Mouse (Mus musculus) hindbrain, embryonic 16.5 days (tissue): ENCODE data around the gene Gtpbp2. TPM values are rescaled to one million over a fixed set of nuclear protein-coding genes. Genes with fewer than 3 reads are reported as not detected.

Source experiments
- ATAC-seq: fragments of 200-750 bp; cut with Nextera tagmentation; 2 replicates; pipeline ENCODE4 v1.8.0; 2017; ENCODE audit warnings: moderate TSS enrichment, moderate library complexity
- H3K27ac ChIP-seq: fragments of 300-500 bp; sonication (generic); 2 replicates; pipeline ENCODE4 v1.5.1; 2014; ENCODE audit warnings: low read depth, mild to moderate bottlenecking, control low read depth, low read length, moderate library complexity
- H3K27me3 ChIP-seq: fragments of 300-500 bp; sonication (generic); replicated peaks from 2 replicates; pipeline ENCODE4 v1.6.1; 2014; ENCODE audit warnings: low read length; ENCODE audit not compliant: control insufficient read depth, insufficient read depth
- H3K36me3 ChIP-seq: fragments of 300-500 bp; sonication (generic); 2 replicates; pipeline ENCODE4 v1.6.1; 2014; ENCODE audit warnings: mild to moderate bottlenecking, low read length, moderate library complexity, mixed read lengths; ENCODE audit not compliant: control insufficient read depth, insufficient read depth
- H3K4me1 ChIP-seq: fragments of 300-500 bp; sonication (generic); 2 replicates; pipeline ENCODE4 v1.6.1; 2014; ENCODE audit warnings: low read depth, low read length; ENCODE audit not compliant: control insufficient read depth, insufficient read depth
- H3K4me2 ChIP-seq: fragments of 300-500 bp; sonication (generic); 2 replicates; pipeline ENCODE4 v1.6.1; 2014; ENCODE audit warnings: mild to moderate bottlenecking, low read length, control low read depth, moderate library complexity
- H3K4me3 ChIP-seq: fragments of 300-500 bp; sonication (generic); 2 replicates; pipeline ENCODE4 v1.5.1; 2014; ENCODE audit warnings: mild to moderate bottlenecking, low read length, control low read depth, moderate library complexity
- H3K9ac ChIP-seq: fragments of 300-500 bp; sonication (generic); 2 replicates; pipeline ENCODE4 v1.6.1; 2014; ENCODE audit warnings: low read depth, mild to moderate bottlenecking, control low read depth, low read length, moderate library complexity
- H3K9me3 ChIP-seq: fragments of 300-500 bp; sonication (generic); 2 replicates; pipeline ENCODE4 v1.6.1; 2014; ENCODE audit warnings: mild to moderate bottlenecking, low read length, moderate library complexity; ENCODE audit not compliant: control insufficient read depth
- WGBS: fragments of 180-500 bp; shearing (Covaris S2); extraction: QIAGEN DNeasy Blood & Tissue Kit; methylation state at CpG from one replicate; pipeline ENCODE4 v1.1.7; 2014; 5-methylcytosine and 5-hydroxymethylcytosine counted together
- polyA plus RNA-seq: library from polyadenylated mRNA; unstranded; fragments of >200 nt; fragmentation: Nextera tagmentation; extraction: Ambion mirVana; gene quantifications from 2 replicates; pipeline ENCODE4 v1.2.1, GENCODE M21; 2015

Gtpbp2 gene
- polyA plus RNA-seq, 1 experiment from 2014 or later = 41.0 TPM

DNA sequence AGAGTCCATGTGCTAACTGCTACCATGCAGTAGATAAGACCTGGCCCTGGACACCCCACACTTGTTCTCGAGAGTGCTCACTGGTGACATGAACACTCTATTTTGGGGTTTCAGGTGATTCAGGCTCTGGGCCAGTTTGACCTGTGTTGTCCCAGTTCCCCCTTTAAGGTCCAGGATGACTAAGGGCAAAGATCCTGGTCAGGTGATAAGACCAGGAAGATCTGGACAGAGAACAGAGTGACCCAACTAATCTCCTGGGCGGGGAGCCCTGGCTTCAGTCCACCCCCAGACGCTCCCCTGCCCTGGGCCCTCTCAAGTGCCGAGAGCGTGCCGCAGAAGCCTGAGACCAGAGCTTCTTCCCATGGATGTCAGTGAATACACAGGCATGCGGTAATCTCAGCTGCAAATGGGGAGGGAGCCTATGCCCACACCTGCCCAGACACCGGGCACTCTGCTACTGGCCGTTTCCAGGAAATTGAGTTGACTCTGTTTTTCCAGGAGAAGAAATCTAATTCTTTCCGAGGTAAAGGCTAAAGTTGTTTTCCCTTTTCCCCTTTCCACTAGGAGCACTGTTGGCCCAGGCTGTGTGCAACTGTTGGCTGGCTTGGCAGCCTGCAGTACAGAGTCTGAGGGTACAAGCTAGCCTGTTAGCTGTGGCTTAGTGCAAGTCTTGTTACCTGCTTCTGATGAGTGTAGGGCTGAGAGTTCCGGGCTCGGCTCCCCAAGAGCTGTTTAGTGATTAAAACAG lies 36.7 kb upstream of the Gtpbp2 start:
- Histone ChIP-seq H3K27ac (no peak overlapping the region), H3K27me3 (no peaks in the 10 kb centered on the region), H3K4me2 (no peak overlapping the region), H3K4me1 (no peaks in the 10 kb centered on the region), H3K4me3 (no peak overlapping the region), H3K9me3 (no peaks in the 10 kb centered on the region), H3K9ac (no peak overlapping the region), H3K36me3 (peaks cover 65% of the 10 kb centered on the region)
- WGBS = 92% methylated on average over 12 of the region's 12 CpGs
- ATAC-seq = no peak

DNA sequence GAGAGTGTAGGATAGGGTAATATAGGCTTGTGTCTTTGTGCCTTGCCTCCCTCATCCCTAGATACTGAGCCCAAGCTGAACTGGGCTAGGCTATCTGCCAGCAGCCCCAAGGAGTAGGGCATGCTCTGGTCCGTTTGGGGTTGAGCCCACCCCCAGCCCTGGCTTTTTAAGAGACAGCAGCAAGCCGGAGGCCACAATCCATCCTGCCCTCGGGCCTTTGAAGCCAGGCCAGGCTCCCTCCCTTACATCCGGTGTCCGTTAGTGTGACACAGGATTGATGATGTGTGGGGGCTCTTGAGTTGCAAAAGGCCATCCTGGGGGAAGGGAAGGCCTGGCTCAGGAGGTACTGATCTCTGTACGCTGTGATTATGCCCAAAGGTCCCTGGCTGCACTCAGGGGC lies 34.2 kb upstream of the Gtpbp2 start:
- ATAC-seq = no peak
- H3K27ac ChIP-seq = no peak overlapping the region

DNA sequence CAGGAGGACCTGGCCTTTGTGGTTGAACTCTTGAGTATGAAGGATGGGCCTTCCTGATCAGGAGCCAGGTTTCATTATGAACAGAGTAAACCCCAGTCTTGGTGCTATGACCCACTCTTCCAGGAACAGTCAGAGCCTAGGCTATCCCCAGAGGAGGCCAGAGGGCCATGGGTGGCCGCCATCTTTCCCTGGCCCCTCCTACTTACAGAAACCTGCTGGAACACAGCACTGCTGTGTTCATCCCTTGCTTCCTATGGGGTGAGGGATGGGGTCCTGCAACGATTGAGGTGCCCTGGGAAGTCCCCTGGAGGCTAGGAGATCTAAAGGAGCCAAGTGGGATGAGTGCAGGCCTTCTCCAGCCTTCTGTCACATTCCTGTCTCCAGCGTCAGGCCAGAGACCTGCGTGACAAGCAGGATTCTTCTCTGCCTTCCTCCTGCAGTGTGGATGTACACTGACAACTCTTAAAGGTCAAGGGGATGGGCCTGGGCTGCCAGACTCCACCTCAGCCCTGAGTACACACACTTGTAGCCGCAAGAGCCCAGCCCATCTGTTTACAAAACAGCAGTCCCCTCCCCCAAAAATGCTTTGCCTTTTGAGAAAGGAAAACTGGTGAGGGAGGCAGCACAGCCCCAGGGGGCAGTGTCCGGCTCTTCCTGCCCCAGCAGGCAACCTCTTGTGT lies 32.9 kb upstream of the Gtpbp2 start:
- Histone ChIP-seq H3K4me3 (no peak overlapping the region), H3K4me1 (no peaks in the 10 kb centered on the region), H3K9me3 (no peaks in the 10 kb centered on the region), H3K27me3 (no peaks in the 10 kb centered on the region), H3K9ac (no peak overlapping the region), H3K4me2 (no peak overlapping the region), H3K36me3 (peaks cover 53% of the 10 kb centered on the region), H3K27ac (no peak overlapping the region)
- no peak for ATAC-seq
- WGBS = 75% methylated on average over 6 of the region's 6 CpGs

More for the DNA sequence above, 34.2 kb upstream of the Gtpbp2 start:
- Histone ChIP-seq H3K36me3 (peaks cover 58% of the 10 kb centered on the region), H3K9ac (no peak overlapping the region), H3K4me1 (no peaks in the 10 kb centered on the region), H3K4me2 (no peak overlapping the region), H3K9me3 (no peaks in the 10 kb centered on the region), H3K27me3 (no peaks in the 10 kb centered on the region), H3K4me3 (no peak overlapping the region)
- WGBS = 82% methylated on average over 6 of the region's 6 CpGs

DNA sequence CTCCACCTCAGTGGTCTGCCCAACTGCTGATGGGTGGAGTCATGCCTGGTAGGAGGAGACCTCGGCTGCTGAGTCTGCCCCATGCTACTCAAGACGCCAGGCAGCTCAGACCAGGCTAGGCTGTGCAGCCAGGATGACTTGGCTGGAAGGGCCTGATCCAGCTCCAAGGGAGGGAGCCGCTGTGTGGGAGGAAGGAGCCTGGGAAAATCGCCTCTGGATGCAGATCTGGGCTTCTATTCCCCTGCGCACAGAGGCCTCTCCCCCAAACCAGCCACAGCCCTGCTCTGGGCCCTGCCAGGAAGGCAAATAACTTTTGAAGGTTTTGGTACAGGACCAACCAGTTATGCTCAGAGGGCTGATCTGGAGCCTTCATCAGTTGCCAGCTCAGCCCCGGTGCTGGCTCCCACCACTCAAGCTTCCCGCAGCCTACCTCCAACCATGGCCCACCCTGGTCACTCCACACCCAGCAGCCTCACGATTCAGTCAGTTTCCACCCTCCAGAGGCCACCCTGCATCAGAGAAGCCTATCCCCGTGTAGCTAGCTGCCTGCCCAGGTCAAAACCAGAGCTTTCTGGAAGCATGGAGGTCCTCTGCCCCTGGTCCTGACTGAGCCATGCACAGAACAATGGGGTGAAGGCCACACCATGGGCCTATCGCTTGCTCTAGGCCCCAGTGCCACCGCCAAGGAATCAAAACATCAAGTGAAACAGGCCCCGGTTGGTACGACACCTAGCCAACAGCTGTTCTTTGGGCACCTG lies 30.9 kb upstream of the Gtpbp2 start:
- H3K9me3 ChIP-seq = no peaks in the 10 kb centered on the region
- no peak overlapping the region for H3K4me3 ChIP-seq
- H3K9ac ChIP-seq = no peak overlapping the region
- no peak; the same call in 1 of the 2 replicates for ATAC-seq
- H3K4me2 ChIP-seq = no peak overlapping the region
- no peaks in the 10 kb centered on the region for H3K27me3 ChIP-seq
- no peaks in the 10 kb centered on the region for H3K4me1 ChIP-seq
- peaks cover 37% of the 10 kb centered on the region for H3K36me3 ChIP-seq
- H3K27ac ChIP-seq = no peak overlapping the region
- 77% methylated on average over 13 of the region's 13 CpGs for WGBS

DNA sequence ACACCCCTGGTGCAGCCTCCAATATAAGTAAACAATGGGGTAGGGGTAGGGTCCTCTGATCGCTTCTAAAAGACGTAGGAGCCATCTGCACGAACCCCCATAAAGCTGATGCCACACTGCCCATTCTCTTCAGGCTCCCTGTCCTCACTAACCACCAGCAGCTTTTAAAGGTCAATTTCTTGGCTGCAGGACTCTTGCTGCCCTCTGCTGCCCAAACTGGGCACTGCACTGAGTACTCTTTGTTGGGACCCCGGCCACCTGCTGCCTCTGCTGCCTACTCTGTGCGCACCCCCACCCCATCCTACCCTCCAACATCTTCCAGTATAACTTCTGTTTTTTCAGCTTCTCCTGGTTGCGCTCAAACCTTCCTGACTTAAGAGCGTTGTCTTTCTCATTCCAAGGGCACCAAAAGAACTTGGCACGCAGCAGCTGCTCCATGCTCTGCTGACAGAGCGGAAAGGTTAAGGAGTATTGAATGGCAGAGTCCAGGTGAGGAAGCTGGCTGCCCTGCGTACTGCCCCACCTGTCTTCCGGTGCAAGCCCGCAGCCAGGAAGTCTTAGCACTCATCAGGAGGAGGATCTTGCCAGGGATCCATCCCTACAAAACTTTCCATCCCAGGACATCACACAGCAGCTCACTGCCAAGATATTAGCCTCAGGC lies 28.6 kb upstream of the Gtpbp2 start:
- Histone ChIP-seq H3K4me1 (no peaks in the 10 kb centered on the region), H3K4me2 (no peak overlapping the region), H3K27ac (no peak overlapping the region), H3K9me3 (no peaks in the 10 kb centered on the region), H3K4me3 (no peak overlapping the region), H3K27me3 (no peaks in the 10 kb centered on the region), H3K9ac (no peak overlapping the region), H3K36me3 (peaks cover 18% of the 10 kb centered on the region)
- ATAC-seq = peak; percentile 51
- WGBS = 12% methylated on average over 12 of the region's 12 CpGs

DNA sequence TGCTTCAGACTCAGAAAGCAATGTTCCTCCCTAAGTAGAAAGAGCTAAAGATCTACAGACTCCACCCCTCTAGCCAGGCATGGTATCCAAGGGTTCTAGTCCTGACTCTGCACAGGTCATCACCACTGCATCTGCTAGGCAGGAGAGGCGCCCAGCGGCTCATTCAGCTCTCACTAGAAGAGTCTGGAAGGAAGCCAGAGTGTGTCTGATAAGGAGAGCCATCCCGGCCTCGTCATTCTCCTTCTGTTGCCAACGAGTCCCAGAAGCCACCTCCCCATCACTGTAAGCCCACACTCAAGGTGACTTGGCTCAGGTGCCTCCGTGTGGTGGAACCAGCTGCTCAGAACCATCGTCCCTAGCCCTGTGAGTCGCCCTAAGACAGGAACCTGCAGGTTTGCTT lies 28.0 kb upstream of the Gtpbp2 start:
- no peaks in the 10 kb centered on the region for H3K9me3 ChIP-seq
- no peaks in the 10 kb centered on the region for H3K4me1 ChIP-seq
- peaks cover 15% of the 10 kb centered on the region for H3K36me3 ChIP-seq
- no peak overlapping the region for H3K9ac ChIP-seq
- no peak overlapping the region for H3K4me2 ChIP-seq
- no peak overlapping the region for H3K27ac ChIP-seq
- ATAC-seq = peak; percentile 27; the same call in 1 of the 2 replicates
- WGBS = 80% methylated on average over 8 of the region's 8 CpGs
- H3K27me3 ChIP-seq = no peaks in the 10 kb centered on the region
- no peak overlapping the region for H3K4me3 ChIP-seq

DNA sequence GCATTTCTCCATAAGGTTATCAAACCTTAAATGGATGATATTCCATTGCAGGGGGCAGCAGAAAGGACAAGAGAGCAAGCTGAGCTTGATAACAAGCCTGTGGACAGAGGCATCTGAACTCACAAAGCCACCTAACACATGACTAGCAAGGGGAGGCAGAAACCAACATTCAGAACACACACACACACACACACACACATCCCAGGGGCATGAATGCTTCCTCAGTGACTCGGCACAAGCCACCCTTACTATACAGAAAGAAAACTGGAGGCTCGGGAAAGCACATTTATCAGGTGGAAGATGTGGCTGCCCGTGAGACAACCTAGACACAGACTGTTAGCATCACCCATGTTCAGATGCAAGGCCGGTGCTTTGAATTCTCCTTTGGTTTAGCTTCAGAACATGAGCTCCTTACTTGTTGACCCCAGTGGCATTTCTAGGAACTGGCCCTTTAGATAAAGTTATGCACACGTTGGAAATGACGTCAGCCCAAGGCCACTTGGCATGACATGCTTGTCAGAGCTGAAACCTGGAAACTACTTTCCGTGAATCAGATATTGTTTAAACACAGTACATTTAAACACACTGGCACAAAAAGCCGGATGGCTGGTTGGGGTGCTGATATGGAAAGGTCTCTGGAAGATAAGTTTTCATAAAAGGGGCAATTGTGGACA lies 22.1 kb upstream of the Gtpbp2 start:
- H3K9me3 ChIP-seq = no peaks in the 10 kb centered on the region
- no peak overlapping the region for H3K4me3 ChIP-seq
- no peaks in the 10 kb centered on the region for H3K36me3 ChIP-seq
- peaks cover 8% of the 10 kb centered on the region for H3K4me1 ChIP-seq
- 80% methylated on average over 8 of the region's 8 CpGs for WGBS
- no peak overlapping the region for H3K9ac ChIP-seq
- H3K4me2 ChIP-seq = no peak overlapping the region
- H3K27me3 ChIP-seq = no peaks in the 10 kb centered on the region
- ATAC-seq = no peak
- no peak overlapping the region for H3K27ac ChIP-seq

DNA sequence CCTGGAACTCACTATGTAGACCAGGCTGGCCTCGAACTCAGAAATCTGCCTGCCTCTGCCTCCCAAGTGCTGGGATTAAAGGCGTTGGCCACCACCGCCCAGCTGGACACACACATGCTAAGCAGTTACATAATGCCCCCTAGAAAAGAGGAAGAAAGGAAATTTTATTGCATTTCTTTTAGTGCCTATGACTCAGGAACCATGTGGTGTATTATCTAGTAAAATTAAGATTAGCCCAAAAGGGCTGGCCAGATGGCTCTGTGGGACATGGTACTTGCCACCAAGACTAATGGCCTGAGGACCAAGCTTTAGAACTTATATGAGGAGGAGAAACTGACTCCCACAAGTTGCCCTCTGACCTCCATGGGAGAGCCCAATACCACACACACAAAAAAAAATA lies 21.0 kb upstream of the Gtpbp2 start:
- 90% methylated on average over 3 of the region's 3 CpGs for WGBS
- Histone ChIP-seq H3K4me3 (no peak overlapping the region), H3K36me3 (no peaks in the 10 kb centered on the region), H3K4me2 (no peak overlapping the region), H3K27me3 (no peaks in the 10 kb centered on the region), H3K27ac (no peak overlapping the region), H3K4me1 (peaks cover 8% of the 10 kb centered on the region), H3K9me3 (no peaks in the 10 kb centered on the region), H3K9ac (no peak overlapping the region)
- no peak for ATAC-seq
